Mouse (Mus musculus): ENCODE measurements around the gene Cngb1. TPM values are rescaled to one million over a fixed set of nuclear protein-coding genes. Genes with fewer than 3 reads are reported as not detected.

Cngb1 gene
- polyA plus RNA-seq (2017; shearing (Covaris generic)): under 1 TPM in 1 of 3 experiments, not detected in 2; 0.32 TPM

DNA sequence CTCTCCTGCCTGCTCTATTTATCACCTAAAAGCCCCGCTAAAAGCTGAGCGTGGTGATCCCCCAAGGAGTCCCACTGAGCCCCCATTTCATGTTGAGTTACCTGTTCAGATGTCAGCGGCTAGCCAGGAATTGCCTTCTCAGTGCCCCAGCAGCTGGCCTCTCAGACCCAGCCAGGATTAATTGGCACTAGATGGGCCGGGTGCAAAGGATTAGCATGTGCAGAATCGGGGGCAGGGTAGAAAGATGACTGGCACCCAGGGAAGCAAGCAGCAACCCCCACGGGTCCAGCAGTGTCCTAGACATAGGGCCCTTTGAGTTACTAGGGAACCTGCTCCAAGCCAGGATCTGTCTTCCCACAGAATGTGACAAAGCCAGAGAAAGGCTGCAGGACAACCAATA lies at the start of gene Cngb1:
Gene Cngb1, minus strand, starts transcription at position 155 of the 400 bp plus-strand sequence.
- ATAC-seq: no peak

DNA sequence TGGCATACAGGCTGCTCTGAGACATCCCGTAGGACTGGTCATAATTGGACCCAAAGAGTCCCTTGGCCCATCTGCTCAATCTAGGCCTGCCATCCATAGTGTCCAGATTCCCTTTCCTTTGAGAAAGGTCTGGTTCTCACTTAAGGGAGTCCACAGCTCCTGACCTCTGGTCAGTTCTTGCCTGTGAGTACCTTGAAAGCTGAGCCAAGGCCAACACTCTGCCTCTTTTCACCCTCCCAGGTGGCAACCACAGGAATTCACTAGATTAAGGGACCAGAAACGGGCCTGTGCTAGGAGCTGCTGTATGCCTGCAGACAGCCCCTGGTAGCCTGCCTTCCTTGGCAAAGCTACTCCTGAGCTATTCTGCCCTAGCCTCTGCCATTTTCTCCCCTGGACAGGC lies 48.2 kb upstream of the Cngb1 start:
- no peak for ATAC-seq

DNA sequence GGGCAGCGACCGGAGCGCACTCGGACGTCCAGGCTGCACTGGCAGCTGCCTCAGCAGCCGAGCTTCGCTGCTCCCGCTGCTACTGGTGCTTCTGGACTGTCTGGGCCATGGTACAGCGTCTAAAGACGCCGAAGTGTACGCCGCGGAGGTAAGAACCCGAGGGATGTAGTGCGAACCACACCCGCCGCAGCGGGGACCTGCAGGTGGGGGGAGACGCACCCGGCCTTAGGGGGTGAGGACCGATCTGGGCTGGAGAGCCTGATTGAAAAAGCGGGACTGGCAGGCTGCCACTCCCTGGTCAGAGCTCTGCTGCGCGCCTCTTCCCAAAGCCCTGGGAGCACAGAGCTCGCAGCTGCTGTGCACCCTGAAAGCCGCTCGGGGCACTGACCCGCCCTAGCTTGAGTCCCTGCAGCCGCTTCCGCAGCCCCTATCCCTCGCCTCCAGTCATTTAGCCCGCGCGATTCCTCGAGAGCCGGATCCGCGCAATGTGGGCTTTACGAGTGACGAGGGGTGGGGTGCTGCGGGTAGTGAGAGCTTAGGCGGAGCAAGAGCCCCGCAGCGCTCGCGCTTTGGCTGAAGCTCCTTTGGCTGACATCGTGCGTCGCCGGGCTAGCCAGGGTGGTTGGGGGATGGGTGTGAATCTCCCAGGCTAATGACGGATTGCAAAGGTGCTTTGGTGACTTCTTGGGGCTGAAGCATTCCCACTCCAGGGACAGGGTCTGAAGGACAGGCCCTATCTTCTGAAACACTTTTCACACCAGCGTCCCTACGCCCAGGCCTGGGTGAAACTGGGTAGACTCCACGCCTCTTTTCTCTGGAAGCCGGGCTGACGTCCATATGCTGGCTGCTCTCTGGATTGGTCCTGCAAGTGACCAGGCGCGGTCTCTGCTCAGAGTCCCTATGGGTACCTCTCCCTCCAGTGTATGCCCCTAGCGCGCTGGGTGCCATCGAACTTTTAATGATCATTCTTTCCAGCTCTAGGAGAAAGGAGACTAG lies 46.8 kb upstream of the Cngb1 start:
- ATAC-seq: no peak

DNA sequence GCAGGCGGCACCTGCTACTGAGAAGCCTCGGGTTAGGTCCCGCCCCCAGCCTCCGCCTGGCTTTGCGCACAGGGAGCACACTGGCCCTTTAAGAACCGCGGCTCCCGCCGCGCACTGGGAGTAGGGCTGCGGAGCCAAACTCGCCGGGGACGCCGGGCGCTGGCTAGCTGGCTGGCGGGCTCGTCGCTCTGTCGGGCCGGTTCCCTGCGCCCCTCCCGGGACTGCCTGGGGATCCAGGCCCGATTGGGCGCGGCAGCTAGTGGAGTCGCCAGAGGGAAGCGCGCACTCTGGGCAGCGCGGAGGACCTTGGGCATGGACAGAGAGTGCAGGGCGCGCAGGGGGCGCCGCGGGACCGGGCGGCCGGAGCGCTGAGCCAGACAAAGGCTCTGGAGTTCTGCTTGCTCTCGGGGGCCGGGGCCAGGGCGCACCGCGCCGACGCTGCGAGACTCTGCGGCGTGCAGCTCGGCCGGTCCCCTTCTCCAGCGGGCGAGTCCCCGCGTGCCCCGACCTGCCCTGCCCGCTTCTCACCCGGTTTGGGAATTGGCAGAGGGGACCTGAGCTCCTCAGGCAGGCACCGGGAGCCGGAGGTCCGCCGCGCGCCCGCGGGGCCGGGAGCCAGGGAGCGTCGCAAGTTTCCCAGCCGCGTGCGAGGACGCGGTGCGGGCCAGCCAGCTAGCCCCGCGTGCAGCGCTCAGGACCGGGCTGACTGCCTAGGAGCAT lies 45.9 kb upstream of the Cngb1 start, which contains the start of gene Mmp15:
Gene Mmp15, plus strand, starts transcription at position 118 of the 720 bp plus-strand sequence.
- no peak for ATAC-seq

DNA sequence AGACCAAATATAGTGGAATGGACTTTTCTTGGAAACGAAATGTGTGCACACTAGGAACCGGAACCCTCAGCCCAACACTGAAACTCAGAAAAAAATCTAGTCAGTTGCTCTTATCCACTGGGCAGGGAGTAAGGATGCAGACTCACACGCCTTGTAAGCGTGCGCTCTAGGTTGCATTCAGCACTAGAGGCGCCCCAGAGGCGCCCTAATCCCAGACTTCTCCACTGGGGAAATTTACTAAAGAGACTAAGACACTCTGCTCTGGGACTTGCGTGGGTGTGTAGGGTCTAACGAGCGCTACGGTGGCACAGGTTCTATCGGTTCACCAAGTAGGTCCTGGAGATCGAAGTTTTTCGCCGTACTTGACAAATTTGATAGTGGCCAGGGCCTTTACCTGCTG lies 45.1 kb upstream of the Cngb1 start:
- no peak for ATAC-seq

DNA sequence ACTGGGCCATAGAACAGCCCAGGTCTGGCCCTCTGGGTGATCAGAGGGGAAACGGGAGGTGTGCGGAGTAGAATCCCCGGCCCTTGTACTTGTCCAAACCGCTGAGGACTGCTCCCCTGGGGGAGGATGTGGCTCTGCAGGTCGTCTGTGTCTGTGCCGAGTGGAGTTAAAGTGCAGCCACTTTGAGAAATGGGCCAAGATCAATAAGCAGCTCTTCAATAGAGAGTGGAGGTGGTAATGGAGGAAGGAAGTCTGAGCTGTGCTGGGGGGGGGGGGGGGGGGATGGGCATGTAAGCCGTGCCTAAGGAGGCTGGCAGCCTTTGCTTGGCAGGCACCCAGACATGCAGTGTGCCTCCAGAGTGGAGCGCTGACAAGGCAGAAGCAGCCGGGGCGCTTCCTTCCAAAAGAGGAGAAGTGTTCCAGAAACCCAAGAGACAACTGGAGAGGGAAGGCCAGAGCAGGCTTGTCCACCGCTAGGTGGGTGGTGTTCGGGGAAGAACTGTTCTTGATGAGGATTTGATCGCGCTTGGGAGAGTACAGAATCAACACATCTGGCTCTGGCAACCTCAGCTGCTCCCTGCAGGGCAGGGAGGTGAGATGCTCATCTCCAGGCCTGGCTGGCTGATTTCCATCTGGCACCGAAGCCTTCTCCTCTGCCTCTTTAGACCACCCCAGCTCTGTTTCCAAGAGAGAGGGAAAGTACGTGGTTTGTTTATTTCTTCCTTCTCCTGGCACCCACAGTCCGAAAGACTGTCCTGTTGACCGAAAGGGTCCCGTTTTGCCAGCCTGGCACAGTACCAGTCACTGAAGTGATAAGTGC lies 42.6 kb upstream of the Cngb1 start:
- peak; percentile 74 for ATAC-seq

DNA sequence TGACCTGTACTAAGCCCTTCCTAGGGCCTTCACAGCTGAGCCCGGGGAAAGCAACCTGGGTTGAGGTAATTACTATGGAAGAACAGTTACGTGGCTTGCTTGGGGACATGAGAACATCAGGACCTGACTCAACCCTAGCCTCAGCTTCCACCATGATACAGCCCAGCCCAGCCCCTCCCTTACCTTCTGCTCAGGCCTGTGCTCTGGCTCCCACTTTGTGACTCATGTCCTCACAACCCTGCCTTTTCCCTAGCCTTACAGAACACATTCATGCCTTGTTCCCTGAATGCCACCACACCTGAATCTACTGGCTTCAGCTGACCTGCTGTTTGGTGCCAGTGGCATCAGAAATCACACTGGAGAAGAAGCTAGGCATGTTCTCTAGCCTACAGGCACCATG lies 42.0 kb upstream of the Cngb1 start:
- peak; percentile 7 for ATAC-seq

DNA sequence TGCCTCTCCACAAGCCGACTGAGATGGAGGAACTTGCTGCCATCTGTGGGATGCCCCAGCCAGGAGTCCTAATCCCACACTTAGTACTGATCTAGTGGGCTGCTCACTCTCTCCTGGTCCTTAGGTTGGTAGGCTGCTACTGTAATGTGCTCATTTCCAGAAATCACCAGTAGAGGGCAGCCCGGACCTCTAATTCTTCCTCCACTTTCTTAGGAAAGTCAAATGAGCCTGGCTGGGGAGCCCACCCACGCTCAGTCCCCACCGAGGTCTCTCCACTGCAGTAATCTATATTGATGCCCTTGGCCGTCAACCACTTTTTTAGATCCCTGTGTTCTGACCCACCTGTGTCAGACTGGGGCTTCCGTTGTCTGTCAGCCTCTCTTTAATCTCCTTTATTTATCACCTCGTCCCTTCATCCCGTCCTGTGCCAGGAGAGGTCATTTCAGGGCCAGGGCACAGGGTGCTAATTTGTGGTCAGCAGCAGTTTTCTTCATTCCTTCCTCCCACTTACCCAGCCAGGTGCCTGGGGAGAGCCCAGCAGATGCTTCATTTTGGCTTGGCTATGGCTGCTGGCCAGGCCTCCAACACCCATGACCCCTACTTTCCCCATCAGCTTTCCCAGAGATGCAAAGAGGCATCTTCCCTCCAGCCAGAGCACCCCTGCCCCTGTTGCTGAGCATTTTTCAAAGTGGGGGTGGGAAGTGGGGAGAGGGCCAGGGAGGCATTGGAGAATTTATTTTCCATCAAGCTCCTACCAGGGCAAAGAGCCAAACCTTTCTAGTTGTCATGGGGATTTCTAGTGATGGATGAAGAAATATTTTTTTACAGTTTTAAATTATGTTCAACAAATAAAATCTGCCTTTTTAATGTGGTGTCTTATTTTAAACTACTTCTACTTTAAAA lies 40.5 kb upstream of the Cngb1 start:
- peak; percentile 30 for ATAC-seq

DNA sequence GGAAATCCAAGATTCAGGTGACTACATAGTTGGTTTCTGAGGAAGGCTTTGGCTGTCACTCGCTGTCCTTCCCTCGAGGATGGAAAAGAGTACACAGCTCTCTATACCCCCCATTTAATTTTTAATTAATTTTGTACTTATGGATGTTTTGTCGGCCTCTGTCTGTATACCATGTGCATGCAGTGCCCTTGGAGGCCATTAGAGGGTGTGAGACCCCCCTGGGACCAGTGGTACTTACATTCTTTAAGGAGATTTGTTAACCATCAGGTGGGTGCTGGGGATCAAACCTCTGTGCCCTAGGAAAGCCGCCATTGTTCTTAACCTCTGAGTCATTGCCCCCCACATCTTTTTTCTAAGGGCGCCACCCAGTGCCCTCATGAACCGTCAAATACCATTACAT lies 38.3 kb upstream of the Cngb1 start:
- no peak for ATAC-seq

DNA sequence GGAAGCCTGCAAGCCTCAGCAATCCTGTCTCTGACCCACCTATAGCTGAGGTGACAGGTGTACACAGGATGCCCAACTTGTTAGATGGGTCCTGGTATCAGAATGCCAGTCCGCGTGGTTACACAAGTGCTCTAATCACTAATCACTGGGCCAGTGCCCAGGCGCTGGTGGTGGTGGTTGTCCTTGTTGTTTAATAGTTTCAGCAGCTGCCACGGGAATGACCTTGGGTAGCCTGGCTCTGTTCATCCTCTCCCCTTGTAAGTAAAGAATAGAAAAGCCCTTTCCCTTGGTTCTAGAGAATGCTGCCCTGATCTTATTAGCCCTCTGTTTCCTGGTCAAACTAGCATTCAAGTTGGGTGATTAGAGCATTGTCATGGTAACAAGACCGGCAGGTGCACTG lies 35.3 kb upstream of the Cngb1 start:
- no peak for ATAC-seq

DNA sequence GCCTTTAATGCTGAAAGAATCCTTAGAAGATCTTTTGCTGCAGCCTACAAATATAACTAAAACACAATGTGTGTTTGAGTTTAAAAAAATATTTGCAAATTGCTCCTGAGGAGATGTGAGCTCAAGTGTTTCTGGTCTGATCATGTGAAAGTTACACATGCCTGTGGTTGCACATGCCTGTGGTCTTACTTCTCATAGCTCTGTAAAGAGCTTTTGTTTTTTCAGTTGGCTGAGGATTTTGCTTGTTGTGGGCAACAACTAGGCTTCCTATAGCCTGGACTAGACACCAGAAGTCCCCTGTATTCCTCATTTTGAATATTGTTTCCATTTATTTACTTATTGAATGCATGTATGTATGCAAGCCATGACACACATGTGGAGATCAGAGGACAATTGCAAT lies 30.0 kb upstream of the Cngb1 start:
- ATAC-seq: no peak

DNA sequence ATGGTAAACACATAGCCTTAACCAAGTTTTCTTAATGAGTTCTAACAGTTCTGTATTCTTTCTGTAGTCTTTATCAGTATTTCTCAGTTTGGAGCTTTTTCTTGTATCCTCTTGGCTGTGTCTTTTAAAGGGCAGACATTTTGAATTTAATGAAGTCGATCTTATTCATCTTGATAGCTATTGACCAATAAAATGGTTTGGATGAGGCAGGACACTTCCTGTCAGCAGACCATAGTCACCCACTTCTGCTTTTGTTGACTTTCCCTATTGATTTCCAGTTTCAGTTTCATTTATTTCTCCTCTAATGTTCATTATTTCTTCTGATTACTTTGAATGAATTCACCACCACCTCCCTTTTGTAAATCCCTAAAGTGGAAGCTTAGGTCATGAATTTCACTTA lies 29.3 kb upstream of the Cngb1 start:
- no peak for ATAC-seq

DNA sequence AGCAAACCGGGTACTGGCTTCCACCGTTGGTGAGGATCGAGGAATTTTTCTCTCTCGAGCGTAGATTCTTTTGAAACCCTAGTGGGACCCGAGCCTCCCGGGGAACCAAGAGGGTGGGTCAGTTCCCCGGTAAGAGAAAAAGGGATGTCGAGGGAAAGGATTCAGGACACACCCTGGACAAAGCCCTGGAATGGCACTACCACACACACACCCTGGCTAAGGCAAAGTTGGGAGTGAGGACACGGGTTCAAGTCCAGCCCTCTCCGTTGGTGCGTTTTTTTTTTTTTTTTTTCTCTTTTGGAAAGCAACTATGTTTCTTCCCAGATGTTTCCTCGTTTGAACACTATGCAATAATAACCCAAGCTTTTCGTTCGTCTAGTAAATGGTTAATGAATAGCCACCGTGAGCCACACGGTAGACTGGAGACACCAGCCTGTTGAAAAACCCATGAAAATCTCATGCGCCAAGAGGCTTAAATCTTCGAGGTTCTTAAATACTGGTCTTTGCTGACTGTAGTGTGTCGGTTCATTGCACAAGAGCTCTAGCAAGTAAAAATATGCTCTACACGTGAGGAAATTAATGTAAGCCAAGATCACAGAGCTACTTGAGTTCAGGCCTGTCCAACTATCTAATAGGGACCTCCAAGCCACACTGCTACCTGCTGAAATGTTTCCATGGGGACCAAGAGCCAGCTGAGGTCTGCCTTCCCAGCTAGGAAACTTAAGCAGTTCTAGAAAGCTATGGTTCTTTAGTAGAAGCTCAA lies 26.2 kb upstream of the Cngb1 start:
- ATAC-seq: no peak

DNA sequence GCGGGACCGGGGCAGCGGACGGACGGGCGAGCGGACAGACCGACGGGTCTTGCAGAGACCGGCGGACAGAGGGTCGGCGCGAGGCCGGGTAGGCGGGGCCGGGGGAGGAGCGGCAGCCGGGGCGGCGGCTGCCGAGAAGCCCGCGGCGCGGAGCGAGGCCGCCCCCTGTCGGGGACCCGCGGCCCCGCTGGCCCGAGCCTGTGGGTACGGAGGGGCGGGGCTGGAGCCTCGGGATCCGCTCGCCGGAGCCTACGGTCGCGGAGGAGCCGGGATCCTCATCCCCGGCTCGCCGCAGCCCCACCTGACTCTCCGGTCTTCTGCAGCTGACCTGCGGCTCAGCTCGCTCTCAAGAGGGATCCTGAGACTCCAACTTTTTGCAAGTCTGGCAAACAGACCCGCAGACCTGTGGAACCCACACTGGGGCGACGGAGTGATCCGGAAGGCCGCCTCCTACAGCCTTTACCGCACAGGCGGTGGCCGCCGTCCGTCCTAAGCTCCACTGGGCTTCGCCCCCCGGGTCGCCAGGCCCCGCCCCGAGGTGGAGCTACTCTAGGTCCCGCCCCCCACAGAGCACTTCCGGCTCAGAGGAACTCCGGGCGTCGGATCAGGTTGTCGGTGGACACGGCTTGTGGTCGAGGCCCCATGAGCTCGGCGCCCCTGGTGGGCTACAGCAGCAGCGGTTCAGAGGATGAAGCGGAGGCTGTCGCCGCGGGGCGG lies 25.5 kb upstream of the Cngb1 start, which contains the start of the genes Zfp319 and Usb1:
Gene Zfp319, minus strand, starts transcription at position 231 of the 717 bp plus-strand sequence.
Gene Usb1, plus strand, starts transcription at position 565 of the 717 bp plus-strand sequence.
- ATAC-seq: peak; percentile 87

DNA sequence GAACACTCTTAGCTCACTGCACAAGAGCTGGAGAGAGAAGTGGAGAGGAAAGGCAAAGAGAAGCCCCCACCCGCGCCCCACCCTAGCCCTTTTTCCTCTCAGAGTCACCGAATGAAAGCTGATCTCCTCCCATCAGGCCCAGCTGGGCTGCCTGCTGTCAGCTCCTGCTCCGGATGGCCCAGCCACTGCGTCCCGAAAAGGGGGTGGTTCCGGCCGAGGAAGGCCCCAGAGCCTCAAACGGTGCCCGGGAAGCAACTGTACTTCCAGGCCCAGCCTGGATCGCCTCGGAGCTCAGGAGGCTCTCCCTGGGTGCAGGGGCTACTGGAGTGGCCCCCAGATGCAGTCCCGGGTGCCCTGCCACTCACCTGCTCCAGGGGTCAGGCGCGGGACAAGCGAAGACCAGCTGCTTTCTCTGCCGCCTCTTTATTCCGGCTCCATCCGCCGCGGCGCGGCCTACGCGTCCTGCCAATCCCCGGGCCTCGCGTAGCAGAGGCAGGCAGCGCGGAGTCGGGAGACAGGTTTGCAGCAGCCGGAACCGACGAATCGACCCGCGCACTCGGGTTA lies 24.9 kb upstream of the Cngb1 start:
- ATAC-seq: peak; percentile 44

DNA sequence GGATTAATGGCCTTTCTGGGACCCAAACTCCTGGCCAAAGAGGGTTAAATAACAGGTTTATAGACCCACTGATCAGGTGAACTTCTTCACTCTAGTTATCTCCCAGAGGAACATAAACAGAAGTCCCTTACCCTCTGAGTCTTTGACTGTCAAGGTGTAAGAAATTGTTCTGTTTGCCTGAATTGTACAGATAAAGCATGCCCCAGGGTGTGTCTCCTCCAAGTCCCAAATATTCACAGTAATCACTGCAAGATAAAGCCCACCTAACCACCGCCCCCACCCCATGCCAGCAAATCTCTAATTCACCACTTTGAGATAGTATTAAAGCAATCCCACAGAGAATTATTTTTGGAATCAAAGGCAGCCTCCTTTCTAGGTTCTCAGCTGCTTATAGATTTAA lies 24.0 kb upstream of the Cngb1 start:
- no peak for ATAC-seq

DNA sequence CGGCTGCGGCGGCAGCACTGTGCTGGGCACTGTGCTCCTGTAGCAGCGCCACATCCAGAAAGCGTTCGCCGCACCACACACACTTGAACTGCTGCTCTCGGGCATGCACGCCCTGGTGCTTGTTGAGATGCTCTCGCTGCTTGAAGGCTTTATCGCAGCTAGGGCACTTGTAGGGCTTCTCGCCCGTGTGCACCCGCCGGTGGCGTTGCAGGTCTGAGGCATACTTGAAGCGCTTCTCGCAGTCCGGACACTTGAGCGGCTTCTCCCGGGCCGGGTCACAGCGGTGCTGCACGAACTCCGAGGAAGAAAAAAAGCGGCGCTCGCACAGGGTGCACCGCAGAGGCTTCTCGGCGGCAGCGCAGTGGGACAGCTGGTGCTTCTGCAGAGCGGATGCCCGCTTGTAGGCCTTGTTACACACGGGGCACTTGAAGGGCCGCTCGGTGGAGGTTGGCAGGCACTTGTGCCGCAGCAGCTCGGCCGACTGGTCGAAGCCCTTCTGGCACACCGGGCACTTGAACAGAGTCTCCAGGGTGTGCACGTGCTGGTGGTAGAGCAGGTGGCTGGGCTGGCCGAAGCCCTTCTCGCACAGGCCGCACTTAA lies 21.6 kb upstream of the Cngb1 start:
- ATAC-seq: no peak

DNA sequence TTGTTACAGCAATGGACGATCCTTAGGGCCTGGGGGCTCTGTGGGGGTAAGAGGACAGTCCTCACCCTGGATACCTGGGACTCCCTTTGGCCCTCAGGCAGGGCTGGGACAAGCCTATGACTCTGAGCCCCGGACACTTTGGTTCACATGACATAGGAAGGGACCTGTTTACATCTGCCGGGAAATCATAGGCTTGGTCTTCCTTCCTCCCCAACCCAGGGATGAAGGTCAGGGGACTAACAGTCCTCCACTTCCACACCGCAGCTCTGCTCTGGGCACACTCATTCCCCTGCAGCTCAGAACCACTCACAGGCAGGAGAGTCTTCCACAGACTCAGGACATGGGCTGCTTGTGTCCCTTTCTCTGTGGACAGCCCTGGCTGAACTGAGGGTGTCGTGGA lies 20.4 kb upstream of the Cngb1 start:
- no peak for ATAC-seq

DNA sequence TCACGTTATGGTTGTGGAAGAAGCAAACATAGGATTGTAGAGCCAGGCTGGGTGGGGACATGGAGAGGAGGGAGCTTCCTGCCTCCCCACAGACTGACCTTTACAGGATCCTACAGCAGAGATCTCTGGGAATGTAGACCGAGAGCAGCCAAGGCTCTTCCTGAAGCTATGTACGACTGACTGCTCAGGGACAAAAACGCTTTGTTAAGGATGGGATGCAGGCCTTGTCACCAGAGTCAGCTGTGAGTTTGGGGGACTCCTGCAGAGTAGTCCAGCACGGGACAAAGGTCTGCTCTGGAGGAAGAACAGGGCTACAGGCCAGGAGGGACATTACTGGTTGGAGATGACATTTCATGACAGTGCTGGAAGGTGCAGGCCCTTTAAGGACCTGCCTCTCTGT lies 18.3 kb upstream of the Cngb1 start:
- no peak for ATAC-seq
